Mouse (Mus musculus): ENCODE results near the gene Srms.
"Not testable (repeated sequence)": the region's sequence is repeated elsewhere in the genome, so short reads cannot be mapped to it uniquely, and the experiment has no call there.

Srms gene

GRCm38 (mm10) chr2:181219538-181220216 is 6.7 kb upstream of the Srms start, which contains the start of gene Fndc11:
Fndc11 (plus strand) TSS chr2:181220013.
- no peak for DNase-seq (ENCODE audit: low read depth, low spot score)

GRCm38 (mm10) chr2:181218881-181219485 is 6.0 kb upstream of the Srms start:
- DNase-seq (ENCODE audit: low read depth, low spot score), result no peak

- no peak for DNase-seq (ENCODE audit: low read depth, low spot score)
Observed at GRCm38 (mm10) chr2:181216037-181216436, 3.1 kb upstream of the Srms start.

GRCm38 (mm10) chr2:181212389-181213020 is 480 bp downstream of the Srms start:
- no peak for DNase-seq (ENCODE audit: low read depth, low spot score)

- DNase-seq (ENCODE audit: low read depth, low spot score), result peak; percentile 10
Observed at GRCm38 (mm10) chr2:181206118-181206517, 6.9 kb downstream of the Srms start.

GRCm38 (mm10) chr2:181205678-181206077 is 7.3 kb downstream of the Srms start:
- DNase-seq (ENCODE audit: low read depth, low spot score), result no peak

GRCm38 (mm10) chr2:181202886-181203285 is 10.1 kb downstream of the Srms start:
- no peak for DNase-seq (ENCODE audit: low read depth, low spot score)

- no peak for DNase-seq (ENCODE audit: low read depth, low spot score)
Observed at GRCm38 (mm10) chr2:181202422-181202821, 10.6 kb downstream of the Srms start, which contains the start of gene Ptk6. Ptk6 (minus strand) TSS chr2:181202789.

- DNase-seq (ENCODE audit: low read depth, low spot score), result no peak
Observed at GRCm38 (mm10) chr2:181201606-181202005, 11.4 kb downstream of the Srms start.

- no peak for DNase-seq (ENCODE audit: low read depth, low spot score)
Observed at GRCm38 (mm10) chr2:181196628-181197300, 16.2 kb downstream of the Srms start.

GRCm38 (mm10) chr2:181193044-181193443 is 19.9 kb downstream of the Srms start:
- DNase-seq (ENCODE audit: low read depth, low spot score), result no peak

- DNase-seq (ENCODE audit: low read depth, low spot score), result no peak
Observed at GRCm38 (mm10) chr2:181191936-181192335, 21.0 kb downstream of the Srms start.

GRCm38 (mm10) chr2:181191385-181191784 is 21.6 kb downstream of the Srms start:
- not testable (repeated sequence) for DNase-seq (ENCODE audit: low read depth, low spot score)

GRCm38 (mm10) chr2:181189321-181189720 is 23.7 kb downstream of the Srms start:
- peak; percentile 25 for DNase-seq (ENCODE audit: low read depth, low spot score)

GRCm38 (mm10) chr2:181188681-181189080 is 24.3 kb downstream of the Srms start:
- peak; percentile 37 for DNase-seq (ENCODE audit: low read depth, low spot score)

- DNase-seq (ENCODE audit: low read depth, low spot score), result peak; percentile 96
Observed at GRCm38 (mm10) chr2:181187121-181188000, 25.6 kb downstream of the Srms start, which contains the start of gene Ppdpf. Ppdpf (plus strand) TSS chr2:181187247.

- DNase-seq (ENCODE audit: low read depth, low spot score), result peak; percentile 96
Observed at GRCm38 (mm10) chr2:181186635-181187034, 26.4 kb downstream of the Srms start.

GRCm38 (mm10) chr2:181180898-181181297 is 32.1 kb downstream of the Srms start:
- DNase-seq (ENCODE audit: low read depth, low spot score), result no peak

- DNase-seq (ENCODE audit: low read depth, low spot score), result no peak
Observed at GRCm38 (mm10) chr2:181178471-181178870, 34.5 kb downstream of the Srms start.

- no peak for DNase-seq (ENCODE audit: low read depth, low spot score)
Observed at GRCm38 (mm10) chr2:181178015-181178414, 35.0 kb downstream of the Srms start.

- no peak for DNase-seq (ENCODE audit: low read depth, low spot score)
Observed at GRCm38 (mm10) chr2:181174646-181175045, 38.3 kb downstream of the Srms start.
